In the genomic region with DNA sequence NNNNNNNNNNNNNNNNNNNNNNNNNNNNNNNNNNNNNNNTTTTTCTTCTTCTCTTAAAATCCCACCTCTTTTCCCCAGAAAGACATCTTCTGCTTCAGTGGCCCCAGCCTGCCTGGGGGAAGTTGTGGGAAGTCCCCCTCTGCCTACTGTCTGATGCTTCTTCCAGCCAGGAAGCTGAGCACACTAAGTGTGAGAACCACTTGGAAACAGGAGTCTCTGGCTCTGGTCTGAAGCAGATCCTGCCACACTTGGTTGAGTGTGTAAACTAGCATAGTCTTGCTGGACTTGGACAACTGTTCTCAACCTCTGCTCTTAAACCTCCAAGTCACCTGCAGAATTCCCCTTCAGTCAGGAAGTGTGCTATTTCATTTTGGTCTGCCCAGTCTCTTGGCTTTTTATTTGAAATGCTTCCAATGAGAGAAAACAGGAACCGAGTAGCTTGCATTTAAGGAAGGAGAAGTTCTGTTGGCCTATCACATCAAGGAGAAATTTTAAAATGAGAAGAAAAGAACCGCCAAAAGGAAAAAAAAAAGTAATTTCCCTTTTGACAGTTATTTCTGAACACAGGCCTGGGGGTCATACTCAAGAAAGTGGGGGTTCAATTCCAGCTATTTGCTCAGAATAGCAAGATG, we compare ENCODE assay signal across 20 mouse cellular contexts. TPM values are rescaled to one million over a fixed set of nuclear protein-coding genes. Genes with fewer than 3 reads are reported as not detected.
DNase-seq lines count a peak whose midpoint lies in the region; ATAC-seq and TF ChIP-seq lines count a peak whose summit lies in the region.
"Had no signal": no experiment of that assay in that cellular context is flagged by ENCODE, and none has a peak within 500 bp of the region (broad histone marks: within the 10 kb centered on the region; RNA-seq: fewer than 3 reads in every experiment).

No protein-coding gene starts in this region.

- H3K9ac ChIP-seq in lung, postnatal 0 days (replicated peaks; ENCODE audit: low read depth), result no peak overlapping the region
- H3K9ac ChIP-seq: liver, embryonic 13.5 days; midbrain, embryonic 13.5 days; stomach, embryonic 15.5 days had no signal

- H3K36me3 ChIP-seq in heart, embryonic 10.5 days, result no peaks in the 10 kb centered on the region
- H3K36me3 ChIP-seq in lung, postnatal 0 days (ENCODE audit: insufficient read depth, low read length), result no peaks in the 10 kb centered on the region
- H3K36me3 ChIP-seq in splenic B cell, adult 2 months (ENCODE audit: control insufficient read depth, insufficient read depth, low read length, poor library complexity, severe bottlenecking), result no peaks in the 10 kb centered on the region
- H3K36me3 ChIP-seq: embryonic facial prominence, embryonic 10.5 days; limb, embryonic 10.5 days; liver, embryonic 13.5 days; midbrain, embryonic 13.5 days; stomach, embryonic 15.5 days had no signal

- no peak for TF ChIP-seq CTCF in lung, postnatal 0 days (IDR thresholded peaks at IDR 0.05)

- intact Hi-C loops in heart, postnatal 25 days (cut with DNase I), result no loop called here

- peaks cover 9% of the 10 kb centered on the region for H3K9me3 ChIP-seq in heart, embryonic 10.5 days
- H3K9me3 ChIP-seq in lung, postnatal 0 days (ENCODE audit: low read length), result peaks cover 3% of the 10 kb centered on the region
- H3K9me3 ChIP-seq: liver, embryonic 13.5 days; stomach, embryonic 15.5 days had no signal

- no peak for TF ChIP-seq EP300 in lung, postnatal 0 days (IDR thresholded peaks at IDR 0.05)

- H3K4me3 ChIP-seq in heart, embryonic 10.5 days, result no peak overlapping the region
- no peak overlapping the region for H3K4me3 ChIP-seq in lung, postnatal 0 days (ENCODE audit: low read depth, low read length)
- H3K4me3 ChIP-seq: embryonic facial prominence, embryonic 10.5 days; left cerebral cortex, adult 2 months; limb, embryonic 10.5 days; liver, embryonic 13.5 days; midbrain, embryonic 13.5 days; stomach, embryonic 15.5 days had no signal

- ATAC-seq in lung, postnatal 0 days, result no peak
- peak; percentile 37 for ATAC-seq in common myeloid progenitor, adult 5-6 weeks (replicated peaks; ENCODE audit: low read depth, poor library complexity, severe bottlenecking)
- ATAC-seq in erythroid progenitor cell, adult 5-6 weeks (replicated peaks; ENCODE audit: low FRiP score, poor library complexity, severe bottlenecking), result no peak
- ATAC-seq in cerebellum, adult (ENCODE audit: insufficient number of reproducible peaks, low FRiP score, low TSS enrichment), result no peak
- ATAC-seq: forebrain, embryonic 14.5 days; midbrain, embryonic 13.5 days had no signal

- 71% methylated on average over 2 of the region's 2 CpGs for WGBS in heart, embryonic 10.5 days
- 57% methylated on average over 2 of the region's 2 CpGs for WGBS in lung, postnatal 0 days

- H3K4me1 ChIP-seq in heart, embryonic 10.5 days, result 0 out of 2 replicates have a peak, but pooled peaks cover 3% of the 10 kb centered on the region
- H3K4me1 ChIP-seq in lung, postnatal 0 days (ENCODE audit: insufficient read depth, low read depth, low read length), result no peaks in the 10 kb centered on the region
- H3K4me1 ChIP-seq: liver, embryonic 13.5 days; midbrain, embryonic 13.5 days; stomach, embryonic 15.5 days had no signal

- H3K4me2 ChIP-seq in lung, postnatal 0 days (replicated peaks; ENCODE audit: low read depth, low read length), result no peak overlapping the region
- H3K4me2 ChIP-seq: liver, embryonic 13.5 days; midbrain, embryonic 13.5 days; stomach, embryonic 15.5 days had no signal

- peaks cover 14% of the 10 kb centered on the region for H3K27me3 ChIP-seq in heart, embryonic 10.5 days (ENCODE audit: insufficient read depth, poor library complexity, severe bottlenecking)
- no peaks in the 10 kb centered on the region for H3K27me3 ChIP-seq in lung, postnatal 0 days (replicated peaks; ENCODE audit: insufficient read depth, low read length)
- no peaks in the 10 kb centered on the region for H3K27me3 ChIP-seq in splenic B cell, adult 2 months (ENCODE audit: control insufficient read depth, insufficient read depth, low read length, poor library complexity, severe bottlenecking)
- H3K27me3 ChIP-seq: liver, embryonic 13.5 days; midbrain, embryonic 13.5 days; stomach, embryonic 15.5 days had no signal

- peak; percentile 57 for DNase-seq in heart, embryonic 10.5 days (ENCODE audit: low spot score)
- no peak for DNase-seq in heart, postnatal 25 days (ENCODE audit: low spot score)
- DNase-seq in lung, postnatal 0 days (ENCODE audit: low spot score), result peak; percentile 32
- no peak for DNase-seq in lung, adult 18-20 months
- peak; percentile 79 for DNase-seq in splenic B cell, adult 2 months (ENCODE audit: low read depth, low spot score)
- DNase-seq: cerebellum, adult 11 months; cerebellum, postnatal 36 days; liver, embryonic 13.5 days; retina, postnatal 1 day; thymus, postnatal 25 days had no signal

- H3K27ac ChIP-seq in heart, embryonic 10.5 days, result no peak overlapping the region
- no peak overlapping the region for H3K27ac ChIP-seq in lung, postnatal 0 days (ENCODE audit: low read length)
- H3K27ac ChIP-seq: embryonic facial prominence, embryonic 10.5 days; kidney, postnatal 0 days; left cerebral cortex, adult 2 months; limb, embryonic 10.5 days; liver, embryonic 13.5 days; midbrain, embryonic 13.5 days; stomach, embryonic 15.5 days had no signal

RNA-seq across cellular contexts. Expression of a gene that starts 11.1 kb away (rescaled TPM):
- polyA plus RNA-seq in heart, embryonic 10.5 days (2016; fragmentation: Nextera tagmentation; extraction: Ambion mirVana), result 0.11 and 0.35 TPM in 2 replicates
- total RNA-seq in heart, postnatal 25 days (2021), result 1 to 10 TPM; 1.8 to 2.6 TPM
- 1.3 and 1.4 TPM in 2 replicates for polyA plus RNA-seq in lung, postnatal 0 days (2015; fragmentation: Nextera tagmentation; extraction: Ambion mirVana)
- 10.1 and 12.4 TPM in 2 replicates for total RNA-seq in common myeloid progenitor, adult 5-6 weeks (2017)
- total RNA-seq in erythroid progenitor cell, adult 5-6 weeks (2015; ENCODE audit: low replicate concordance), result 3.4 and 14.8 TPM in 2 replicates
- 3.1 and 4.4 TPM in 2 replicates for total RNA-seq in erythroid progenitor cell, adult 5-6 weeks (2017; ENCODE audit: low replicate concordance)

RNA-seq across cellular contexts. Expression of a gene that starts 30.7 kb away (rescaled TPM):
- polyA plus RNA-seq in heart, embryonic 10.5 days (2016; fragmentation: Nextera tagmentation; extraction: Ambion mirVana), result 47.9 and 56.7 TPM in 2 replicates
- 10 to 100 TPM; 27.5 to 39.6 TPM for total RNA-seq in heart, postnatal 25 days (2021)
- 58.1 and 60.5 TPM in 2 replicates for polyA plus RNA-seq in lung, postnatal 0 days (2015; fragmentation: Nextera tagmentation; extraction: Ambion mirVana)
- total RNA-seq in common myeloid progenitor, adult 5-6 weeks (2017), result 20.1 and 32.4 TPM in 2 replicates
- total RNA-seq in erythroid progenitor cell, adult 5-6 weeks (2015; ENCODE audit: low replicate concordance), result 27.8 and 39.0 TPM in 2 replicates
- total RNA-seq in erythroid progenitor cell, adult 5-6 weeks (2017; ENCODE audit: low replicate concordance), result 1.5 and 19.5 TPM in 2 replicates

Comparison
In these comparisons a context has a peak if more than half of its experiments do, and no peak if none do; other contexts are left out.
1. DNase-seq: peak in heart, embryonic 10.5 days (single experiment), lung, postnatal 0 days (single experiment) and splenic B cell, adult 2 months (single experiment); none in heart, postnatal 25 days (single experiment) and lung, adult 18-20 months (0 of 2).